Mouse (Mus musculus) ES-E14 (cell line): ENCODE measurements at regions not wholly inside any gene's neighbourhood (a gene's known extent, or its start where the extent isn't known, plus 50 kb on each side); places are given as distances from the start of the nearest gene placed in this dataset.

Experiments
- HCFC1 ChIP-seq: IDR thresholded peaks from 2 replicates; pipeline ENCODE4 v1.6.1; 2012; ENCODE audit warnings: low read length, inconsistent platforms, borderline replicate concordance; ENCODE audit not compliant: insufficient read depth
- MAFK ChIP-seq: IDR thresholded peaks from 2 replicates; pipeline ENCODE4 v1.6.1; 2014; ENCODE audit warnings: mild to moderate bottlenecking, low read depth, low read length, inconsistent platforms; ENCODE audit not compliant: insufficient read depth
- ZNF384 ChIP-seq: IDR thresholded peaks from 2 replicates; pipeline ENCODE4 v1.6.1; 2012; ENCODE audit warnings: low read depth, low read length, inconsistent platforms

DNA sequence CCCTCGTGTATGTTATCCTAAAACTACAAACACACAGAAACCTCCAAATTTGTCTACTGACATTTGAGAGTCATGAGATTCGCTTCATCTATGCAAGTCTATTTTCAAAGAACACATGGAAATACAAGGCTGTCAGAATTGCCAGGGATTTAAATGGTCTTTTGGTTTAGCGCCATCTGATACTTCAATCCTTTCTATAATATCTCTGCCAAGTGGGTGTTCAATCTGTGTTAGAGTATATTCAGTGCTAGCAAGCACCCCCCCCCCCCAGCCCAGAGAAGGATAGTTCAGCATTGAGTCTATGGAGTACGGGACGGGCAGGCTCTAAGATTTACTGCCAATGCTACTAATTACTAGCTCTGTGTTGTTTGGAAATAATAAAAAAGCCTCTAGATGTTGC is 55.5 kb upstream of the Arid5b start:
- TF ChIP-seq MAFK (no peak), ZNF384 (no peak), HCFC1 (no peak)
